Mouse (Mus musculus) ES-E14 (cell line): ENCODE measurements around the gene Sdhb. TPM values are rescaled to one million over a fixed set of nuclear protein-coding genes. Genes with fewer than 3 reads are reported as not detected.

Source experiments
- DNase-seq: peaks from one replicate; pipeline ENCODE4 v3.0.0-alpha.2; 2013; ENCODE audit warnings: low read depth, low spot score
- H3K27ac ChIP-seq: 2 replicates; pipeline ENCODE4 v1.5.1; 2012; ENCODE audit warnings: low read depth, mild to moderate bottlenecking, low read length, moderate library complexity, mixed read lengths; ENCODE audit not compliant: poor library complexity, insufficient read depth, severe bottlenecking
- H3K36me3 ChIP-seq: 2 replicates; pipeline ENCODE4 v1.6.1; 2012; ENCODE audit warnings: mild to moderate bottlenecking, low read length, moderate library complexity, mixed read lengths; ENCODE audit not compliant: control insufficient read depth, poor library complexity, insufficient read depth, severe bottlenecking
- H3K4me1 ChIP-seq, 2 experiments: fragments of 150-350 bp in 1 of 2; sonication (generic) in 1 of 2; 2 replicates each; pipeline ENCODE4 v1.6.1; 2012; ENCODE audit warnings: low read length in 2 of 2, mild to moderate bottlenecking in 1 of 2, mixed read lengths in 1 of 2; ENCODE audit not compliant: control insufficient read depth in 2 of 2, insufficient read depth in 2 of 2, poor library complexity in 1 of 2
- H3K4me3 ChIP-seq, 2 experiments: fragments of 150-350 bp in 1 of 2; sonication (generic) in 1 of 2; 2 replicates each; pipeline ENCODE4 v1.5.1; 2012; ENCODE audit warnings: low read length in 2 of 2, low read depth in 1 of 2, mild to moderate bottlenecking in 1 of 2, mixed read lengths in 1 of 2; ENCODE audit not compliant: insufficient read depth in 1 of 2, poor library complexity in 1 of 2, severe bottlenecking in 1 of 2
- H3K9ac ChIP-seq: 2 replicates; pipeline ENCODE4 v1.6.1; 2012; ENCODE audit warnings: low read depth, mild to moderate bottlenecking, low read length, mixed read lengths; ENCODE audit not compliant: poor library complexity, insufficient read depth, severe bottlenecking
- H3K9me3 ChIP-seq: fragments of 150-350 bp; sonication (generic); 2 replicates; pipeline ENCODE4 v1.6.1; 2012; ENCODE audit warnings: low read depth, mild to moderate bottlenecking, low read length; ENCODE audit not compliant: control insufficient read depth, insufficient read depth
- CHD2 ChIP-seq: IDR thresholded peaks from 2 replicates; pipeline ENCODE4 v1.6.1; 2014; ENCODE audit warnings: mild to moderate bottlenecking, low read depth, low read length, inconsistent platforms
- HCFC1 ChIP-seq: IDR thresholded peaks from 2 replicates; pipeline ENCODE4 v1.6.1; 2012; ENCODE audit warnings: low read length, inconsistent platforms, borderline replicate concordance; ENCODE audit not compliant: insufficient read depth
- MAFK ChIP-seq: IDR thresholded peaks from 2 replicates; pipeline ENCODE4 v1.6.1; 2014; ENCODE audit warnings: mild to moderate bottlenecking, low read depth, low read length, inconsistent platforms; ENCODE audit not compliant: insufficient read depth
- ZC3H11A ChIP-seq: IDR thresholded peaks from 2 replicates; pipeline ENCODE4 v1.6.1; 2012; ENCODE audit warnings: low read depth, mild to moderate bottlenecking, inconsistent platforms, low read length, borderline replicate concordance
- ZNF384 ChIP-seq: IDR thresholded peaks from 2 replicates; pipeline ENCODE4 v1.6.1; 2012; ENCODE audit warnings: low read depth, low read length, inconsistent platforms
- in situ Hi-C, 2 experiments: fragments of 600-800 bp; cut with MboI; formaldehyde crosslinking; loops; one replicate each; pipeline ENCODE4 v1.15.1; 2025; ENCODE audit warnings: low sequenced_read_pairs in 2 of 2, inconsistent platforms in 1 of 2; ENCODE audit not compliant: unreplicated experiment in 2 of 2
- total RNA-seq: library from RNA; depleted of rRNA; stranded (reverse); fragments of 300-350 nt; gene quantifications from 2 replicates; pipeline ENCODE4 v1.2.3, GENCODE M21; 2012

The Sdhb gene
- total RNA-seq, 1 experiment = 135 TPM

DNA sequence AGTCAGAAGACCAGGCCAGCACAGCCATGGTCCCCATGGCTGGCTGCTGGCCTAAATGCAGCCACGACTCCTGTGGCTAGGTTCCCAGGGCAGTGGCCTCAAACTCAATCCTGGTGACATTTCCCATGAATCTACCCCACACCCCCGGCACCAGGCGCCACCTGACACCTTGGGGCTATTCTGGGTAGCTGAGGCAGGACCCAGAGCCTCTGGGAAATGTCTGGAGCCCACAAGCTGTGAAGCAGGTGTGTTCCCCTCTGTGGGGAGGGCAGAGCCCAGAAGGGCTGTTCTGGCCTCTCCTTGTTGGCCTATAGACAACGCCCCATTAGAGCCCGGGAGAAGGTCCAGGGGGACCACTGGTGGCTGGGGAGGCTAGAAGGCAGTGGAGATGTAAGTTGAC is 38.5 kb upstream of the Sdhb start:
- in situ Hi-C loops = no loop called here
- TF ChIP-seq ZC3H11A (no peak), CHD2 (no peak)
- no peak overlapping the region for H3K27ac ChIP-seq
- H3K36me3 ChIP-seq = no peaks in the 10 kb centered on the region
- H3K9ac ChIP-seq = no peak overlapping the region
- no peaks in the 10 kb centered on the region for H3K4me1 ChIP-seq
- no peak overlapping the region for H3K4me3 ChIP-seq
- DNase-seq = no peak
- no peaks in the 10 kb centered on the region for H3K9me3 ChIP-seq

DNA sequence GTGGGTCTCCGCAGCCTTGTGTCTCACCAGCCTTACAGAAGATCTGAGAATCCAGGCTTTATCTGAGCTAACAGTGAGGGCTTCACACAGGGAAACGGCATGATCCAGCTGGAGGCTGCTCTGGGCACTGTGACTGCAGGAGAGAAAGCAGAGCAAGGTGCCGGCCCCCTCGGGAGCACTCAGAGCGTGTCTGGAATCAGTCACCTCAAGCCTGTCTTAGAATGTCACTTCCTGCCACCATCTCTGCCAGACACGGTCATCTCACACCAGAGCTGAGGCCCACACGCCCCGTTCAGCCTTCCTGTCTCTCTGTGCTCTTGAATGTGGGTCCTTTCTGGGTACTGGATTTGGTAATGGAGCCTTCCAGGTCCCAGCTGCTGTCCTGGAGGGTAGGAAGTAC is 35.4 kb upstream of the Sdhb start:
- TF ChIP-seq ZNF384 (no peak), HCFC1 (no peak), ZC3H11A (no peak), MAFK (no peak), CHD2 (no peak)
- in situ Hi-C loops = no loop called here
- Histone ChIP-seq H3K9me3 (no peaks in the 10 kb centered on the region), H3K9ac (no peak overlapping the region), H3K4me3 (no peak overlapping the region), H3K4me1 (peaks cover 0 to under 1% of the 10 kb centered on the region in 2 experiments; a peak in 1 of 4 replicates), H3K36me3 (no peaks in the 10 kb centered on the region), H3K27ac (no peak overlapping the region)
- no peak for DNase-seq

DNA sequence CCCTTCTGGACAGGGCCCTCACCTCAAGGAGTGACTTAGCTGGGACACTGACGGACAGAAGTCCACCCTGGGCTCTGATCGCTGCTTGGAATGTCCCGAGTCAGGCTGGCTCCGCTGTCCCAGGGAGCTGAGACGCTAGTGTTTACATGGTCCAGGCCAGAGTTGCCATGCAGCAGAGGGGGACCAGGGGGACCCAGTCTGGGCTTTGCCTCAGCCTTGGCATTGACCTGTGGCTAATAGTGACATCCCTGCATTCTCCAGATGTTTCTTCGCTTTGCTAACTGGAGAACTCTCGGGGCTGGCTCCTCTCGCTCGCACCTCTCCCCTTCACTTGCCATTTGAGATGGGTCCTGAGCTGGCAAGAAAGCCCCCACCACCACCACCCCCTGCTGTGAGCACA is 32.7 kb upstream of the Sdhb start:
- H3K9me3 ChIP-seq = no peaks in the 10 kb centered on the region
- peaks cover 0 to 16% of the 10 kb centered on the region in 2 experiments; a peak in 2 of 4 replicates for H3K4me1 ChIP-seq
- H3K36me3 ChIP-seq = no peaks in the 10 kb centered on the region
- H3K27ac ChIP-seq = no peak overlapping the region
- H3K4me3 ChIP-seq = no peak overlapping the region
- H3K9ac ChIP-seq = no peak overlapping the region
- no peak for TF ChIP-seq HCFC1
- no peak for TF ChIP-seq MAFK
- no peak for TF ChIP-seq CHD2
- TF ChIP-seq ZNF384 = no peak
- TF ChIP-seq ZC3H11A = no peak
- in situ Hi-C loops = no loop called here
- DNase-seq = no peak

DNA sequence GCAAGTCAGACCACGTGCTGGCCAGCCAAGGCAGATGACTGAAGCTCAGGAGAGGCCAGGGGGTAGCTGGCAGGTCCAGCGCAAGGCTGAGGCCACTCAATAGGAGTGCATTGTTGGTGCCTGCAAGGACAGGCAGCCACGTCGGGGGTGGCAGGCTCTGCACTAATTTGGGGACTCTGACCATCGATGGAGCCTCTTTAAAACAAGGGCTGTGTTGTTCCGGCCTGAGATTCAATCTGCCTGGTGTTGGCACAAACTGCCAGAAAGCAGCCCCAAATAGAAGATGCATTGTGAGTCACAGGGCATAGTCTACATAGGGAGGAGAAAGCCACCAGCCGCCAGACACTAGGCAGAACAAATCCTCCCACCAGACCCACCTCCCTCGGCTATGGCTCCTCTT is 31.3 kb upstream of the Sdhb start:
- Histone ChIP-seq H3K27ac (no peak overlapping the region), H3K36me3 (no peaks in the 10 kb centered on the region), H3K9ac (no peak overlapping the region), H3K4me1 (peaks cover 0 to 16% of the 10 kb centered on the region in 2 experiments; a peak in 2 of 4 replicates), H3K9me3 (no peaks in the 10 kb centered on the region), H3K4me3 (no peak overlapping the region)
- TF ChIP-seq MAFK (no peak), ZC3H11A (no peak), ZNF384 (no peak), HCFC1 (no peak)
- no peak for DNase-seq
- in situ Hi-C loops = no loop called here

DNA sequence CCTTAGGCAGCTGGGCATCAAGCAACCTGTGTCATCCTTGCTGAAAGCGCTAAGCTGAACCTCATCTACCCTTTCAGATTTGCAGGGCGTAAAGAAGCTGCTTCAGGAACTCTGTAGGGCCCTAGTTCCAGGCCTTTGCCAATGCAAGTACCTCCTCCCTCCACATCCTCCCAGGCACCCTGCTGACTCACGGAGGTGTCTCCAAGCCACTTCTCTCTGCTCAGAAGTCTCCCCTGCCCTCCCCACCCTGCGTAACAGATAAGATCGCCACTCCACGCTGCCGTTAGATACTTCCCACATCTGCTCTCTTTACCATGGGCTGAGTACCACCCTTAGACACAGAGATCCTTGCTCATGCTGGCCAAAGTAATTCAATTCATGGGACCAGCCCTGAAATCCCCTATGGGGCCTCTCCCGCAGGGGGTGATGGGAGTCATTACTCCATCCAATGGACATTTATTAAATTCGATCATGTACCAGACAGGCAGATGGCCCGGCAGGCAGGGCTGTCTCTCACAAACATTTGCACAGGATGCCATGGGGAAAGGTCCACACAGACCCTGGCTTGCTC is 30.0 kb upstream of the Sdhb start:
- no peak for TF ChIP-seq MAFK
- no peak for TF ChIP-seq HCFC1
- no peak for TF ChIP-seq CHD2
- no peak for TF ChIP-seq ZC3H11A
- no peak for TF ChIP-seq ZNF384
- no peak overlapping the region for H3K27ac ChIP-seq
- no peak for DNase-seq

More for the DNA sequence above, 30.0 kb upstream of the Sdhb start:
- Histone ChIP-seq H3K36me3 (no peaks in the 10 kb centered on the region), H3K9me3 (no peaks in the 10 kb centered on the region), H3K4me1 (peaks cover 0 to 16% of the 10 kb centered on the region in 2 experiments; a peak in 2 of 4 replicates), H3K9ac (no peak overlapping the region), H3K4me3 (no peak overlapping the region)
- in situ Hi-C loops = no loop called here
